Mouse (Mus musculus) retina, embryonic 14.5 days (tissue): ENCODE data around the gene Pan3.

Experiments used
- DNase-seq: peaks from one replicate; pipeline ENCODE4 v3.0.0-alpha.2; 2015; ENCODE audit warnings: low spot score

Gene Pan3

GRCm38 (mm10) chr5:147430936-147431839 is 1.2 kb downstream of the Pan3 start:
- peak; percentile 43 for DNase-seq

- DNase-seq, result no peak
Observed at GRCm38 (mm10) chr5:147432927-147433326, 3.0 kb downstream of the Pan3 start.

GRCm38 (mm10) chr5:147435224-147435623 is 5.3 kb downstream of the Pan3 start:
- DNase-seq, result no peak

- no peak for DNase-seq
Observed at GRCm38 (mm10) chr5:147435751-147436150, 5.8 kb downstream of the Pan3 start.

- no peak for DNase-seq
Observed at GRCm38 (mm10) chr5:147436491-147436890, 6.5 kb downstream of the Pan3 start.

- DNase-seq, result no peak
Observed at GRCm38 (mm10) chr5:147440996-147441507, 11.1 kb downstream of the Pan3 start.

GRCm38 (mm10) chr5:147441979-147442378 is 12.0 kb downstream of the Pan3 start:
- DNase-seq, result no peak

GRCm38 (mm10) chr5:147442741-147443140 is 12.8 kb downstream of the Pan3 start:
- no peak for DNase-seq

- no peak for DNase-seq
Observed at GRCm38 (mm10) chr5:147444298-147444697, 14.3 kb downstream of the Pan3 start.

GRCm38 (mm10) chr5:147444757-147445156 is 14.8 kb downstream of the Pan3 start:
- DNase-seq, result no peak

GRCm38 (mm10) chr5:147445252-147445651 is 15.3 kb downstream of the Pan3 start:
- no peak for DNase-seq

- DNase-seq, result no peak
Observed at GRCm38 (mm10) chr5:147448526-147448925, 18.6 kb downstream of the Pan3 start.

GRCm38 (mm10) chr5:147448933-147449332 is 19.0 kb downstream of the Pan3 start:
- no peak for DNase-seq

- DNase-seq, result no peak
Observed at GRCm38 (mm10) chr5:147456491-147456890, 26.5 kb downstream of the Pan3 start.

GRCm38 (mm10) chr5:147459821-147460567 is 30.0 kb downstream of the Pan3 start:
- DNase-seq, result no peak

- no peak for DNase-seq
Observed at GRCm38 (mm10) chr5:147463251-147463650, 33.3 kb downstream of the Pan3 start.

GRCm38 (mm10) chr5:147466361-147466760 is 36.4 kb downstream of the Pan3 start:
- DNase-seq, result no peak

GRCm38 (mm10) chr5:147471163-147471562 is 41.2 kb downstream of the Pan3 start:
- no peak for DNase-seq

GRCm38 (mm10) chr5:147473071-147473470 is 43.1 kb downstream of the Pan3 start:
- DNase-seq, result no peak

GRCm38 (mm10) chr5:147473856-147474255 is 43.9 kb downstream of the Pan3 start:
- no peak for DNase-seq

GRCm38 (mm10) chr5:147476109-147476508 is 46.1 kb downstream of the Pan3 start:
- DNase-seq, result no peak

- no peak for DNase-seq
Observed at GRCm38 (mm10) chr5:147477106-147477505, 47.1 kb downstream of the Pan3 start.

- DNase-seq, result no peak
Observed at GRCm38 (mm10) chr5:147479341-147479740, 49.4 kb downstream of the Pan3 start.
